In genomic region chr16:11176884-11177244, GRCm38 (mm10) we compare ENCODE assay signal across 7 mouse cellular contexts. TPM values are rescaled to one million over a fixed set of nuclear protein-coding genes. Genes with fewer than 3 reads are reported as not detected.
A peak's percentile ranks its signal among the peaks of the same experiment; 100 is the strongest.
DNase-seq lines count a peak whose midpoint lies in the region; ATAC-seq and TF ChIP-seq lines count a peak whose summit lies in the region.

No protein-coding gene starts in this region.

- peaks cover 11% of the 10 kb centered on the region for H3K4me1 ChIP-seq in lung, embryonic 16.5 days (replicated peaks; ENCODE audit: control insufficient read depth, insufficient read depth, low read length)
- H3K4me1 ChIP-seq in forebrain, embryonic 11.5 days (replicated peaks; ENCODE audit: control insufficient read depth, insufficient read depth, low read length): peaks cover 3% of the 10 kb centered on the region; the same call in 1 of the 2 replicates
- peaks cover 12% of the 10 kb centered on the region for H3K4me1 ChIP-seq in limb, embryonic 12.5 days (replicated peaks)
- peaks cover 20% of the 10 kb centered on the region for H3K4me1 ChIP-seq in small intestine, adult 2 months (ENCODE audit: control insufficient read depth, insufficient read depth, insufficient read length, low read length)

- peak overlapping the region; percentile 84 for H3K4me2 ChIP-seq in lung, embryonic 16.5 days (ENCODE audit: low read depth, low read length)
- peak overlapping the region; percentile 70 for H3K4me2 ChIP-seq in forebrain, embryonic 11.5 days (ENCODE audit: low read depth, low read length, severe bottlenecking)
- peak overlapping the region; percentile 88 for H3K4me2 ChIP-seq in limb, embryonic 12.5 days

- no peak for ATAC-seq in lung, embryonic 16.5 days (ENCODE audit: low read depth)
- ATAC-seq in forebrain, embryonic 11.5 days (replicated peaks; ENCODE audit: low FRiP score): no peak
- no peak for ATAC-seq in limb, embryonic 12.5 days (ENCODE audit: insufficient number of reproducible peaks, insufficient read depth, low FRiP score, low TSS enrichment, low read depth)

- peaks cover 2% of the 10 kb centered on the region; the same call in 1 of the 2 replicates for H3K9me3 ChIP-seq in lung, embryonic 16.5 days (ENCODE audit: control insufficient read depth, low read length)
- no peaks in the 10 kb centered on the region for H3K9me3 ChIP-seq in forebrain, embryonic 11.5 days (ENCODE audit: control insufficient read depth, low read length)
- 0 out of 2 replicates have a peak, but pooled peaks cover 3% of the 10 kb centered on the region for H3K9me3 ChIP-seq in limb, embryonic 12.5 days

- no peak for TF ChIP-seq CTCF in small intestine, adult 2 months (IDR thresholded peaks at IDR 0.05; ENCODE audit: extremely low read depth, insufficient read length, insufficient replicate concordance, low read depth, low read length)

- H3K9ac ChIP-seq in lung, embryonic 16.5 days (ENCODE audit: low read length): peak overlapping the region; percentile 93
- peak overlapping the region; percentile 83 for H3K9ac ChIP-seq in forebrain, embryonic 11.5 days (ENCODE audit: low read length)
- peak overlapping the region; percentile 83 for H3K9ac ChIP-seq in limb, embryonic 12.5 days (replicated peaks)

- no peaks in the 10 kb centered on the region for H3K27me3 ChIP-seq in lung, embryonic 16.5 days (ENCODE audit: control insufficient read depth, insufficient read depth, low read depth, low read length)
- peaks cover 2% of the 10 kb centered on the region; the same call in 1 of the 2 replicates for H3K27me3 ChIP-seq in forebrain, embryonic 11.5 days (ENCODE audit: control insufficient read depth, insufficient read depth, low read length)
- 0 out of 2 replicates have a peak, but pooled peaks cover 4% of the 10 kb centered on the region for H3K27me3 ChIP-seq in limb, embryonic 12.5 days
- no peaks in the 10 kb centered on the region for H3K27me3 ChIP-seq in small intestine, adult 2 months (ENCODE audit: control insufficient read depth, insufficient read depth, low read length)

- peak overlapping the region; percentile 72 for H3K27ac ChIP-seq in lung, embryonic 16.5 days (ENCODE audit: low read length)
- H3K27ac ChIP-seq in forebrain, embryonic 11.5 days (ENCODE audit: low read depth, low read length): no peak overlapping the region
- H3K27ac ChIP-seq in limb, embryonic 12.5 days: no peak overlapping the region
- peak overlapping the region; percentile 86 for H3K27ac ChIP-seq in small intestine, adult 2 months (ENCODE audit: insufficient read depth, low read depth, low read length)

- 3% methylated on average over 4 of the region's 4 CpGs for WGBS in lung, embryonic 16.5 days
- 1% methylated on average over 4 of the region's 4 CpGs for WGBS in forebrain, embryonic 11.5 days
- WGBS in limb, embryonic 12.5 days: 7% methylated on average over 4 of the region's 4 CpGs
- 3% methylated on average over 4 of the region's 4 CpGs for WGBS in small intestine, adult 2 months

- no peak for TF ChIP-seq POLR2A in small intestine, adult 2 months (IDR thresholded peaks at IDR 0.05; ENCODE audit: low read depth, low read length)

- H3K4me3 ChIP-seq in lung, embryonic 16.5 days (ENCODE audit: low read length): peak overlapping the region; percentile 95
- H3K4me3 ChIP-seq in forebrain, embryonic 11.5 days (ENCODE audit: low read depth, low read length): peak overlapping the region; percentile 92
- H3K4me3 ChIP-seq in limb, embryonic 12.5 days (replicated peaks): peak overlapping the region; percentile 90
- peak overlapping the region; percentile 96 for H3K4me3 ChIP-seq in small intestine, adult 2 months (ENCODE audit: low read depth, low read length)

- H3K36me3 ChIP-seq in lung, embryonic 16.5 days (ENCODE audit: control insufficient read depth, insufficient read depth, low read length): no peaks in the 10 kb centered on the region
- no peaks in the 10 kb centered on the region for H3K36me3 ChIP-seq in forebrain, embryonic 11.5 days (ENCODE audit: control insufficient read depth, insufficient read depth, low read length)
- H3K36me3 ChIP-seq in limb, embryonic 12.5 days: no peaks in the 10 kb centered on the region
- no peaks in the 10 kb centered on the region for H3K36me3 ChIP-seq in small intestine, adult 2 months (ENCODE audit: control insufficient read depth, insufficient read depth, low read length)

- no peak for DNase-seq in lung, postnatal 14 days
- no peak for DNase-seq in forebrain, embryonic 11.5 days (ENCODE audit: low spot score)
- DNase-seq in left cerebral cortex, adult 18-20 months (ENCODE audit: low spot score in 2 of 2): no peak
- DNase-seq in cerebellum, postnatal 14 days: no peak

RNA-seq across cellular contexts. Expression of gene Zc3h7a, which starts 0.7 kb away (rescaled TPM):
- 107 and 109 TPM in 2 replicates for polyA plus RNA-seq in lung, embryonic 16.5 days (2015; fragmentation: Nextera tagmentation; extraction: Ambion mirVana)
- polyA plus RNA-seq in forebrain, embryonic 11.5 days (2014; fragmentation: Nextera tagmentation; extraction: Ambion mirVana): 91.2 and 100 TPM in 2 replicates
- polyA plus RNA-seq in limb, embryonic 12.5 days (2016; fragmentation: Nextera tagmentation; extraction: Ambion mirVana): 98.3 and 101 TPM in 2 replicates
- polyA plus RNA-seq in small intestine, adult 2 months (2012; rRNA removed): 13.1 and 23.2 TPM in 2 replicates
- 10 to 100 TPM; 57.0 to 59.2 TPM for total RNA-seq in left cerebral cortex, adult 18-20 months (2021)

RNA-seq across cellular contexts. Expression of gene Rsl1d1, which starts 26.3 kb away (rescaled TPM):
- 138 and 144 TPM in 2 replicates for polyA plus RNA-seq in lung, embryonic 16.5 days (2015; fragmentation: Nextera tagmentation; extraction: Ambion mirVana)
- polyA plus RNA-seq in forebrain, embryonic 11.5 days (2014; fragmentation: Nextera tagmentation; extraction: Ambion mirVana): 254 and 263 TPM in 2 replicates
- polyA plus RNA-seq in limb, embryonic 12.5 days (2016; fragmentation: Nextera tagmentation; extraction: Ambion mirVana): 224 and 225 TPM in 2 replicates
- 0.39 and 0.98 TPM in 2 replicates for polyA plus RNA-seq in small intestine, adult 2 months (2012; rRNA removed)
- 10 to 100 TPM; 49.5 to 51.7 TPM for total RNA-seq in left cerebral cortex, adult 18-20 months (2021)

RNA-seq across cellular contexts. Expression of gene Txndc11, which starts 42.4 kb away (rescaled TPM):
- 30.1 and 30.8 TPM in 2 replicates for polyA plus RNA-seq in lung, embryonic 16.5 days (2015; fragmentation: Nextera tagmentation; extraction: Ambion mirVana)
- 30.5 and 32.2 TPM in 2 replicates for polyA plus RNA-seq in forebrain, embryonic 11.5 days (2014; fragmentation: Nextera tagmentation; extraction: Ambion mirVana)
- 36.3 and 39.5 TPM in 2 replicates for polyA plus RNA-seq in limb, embryonic 12.5 days (2016; fragmentation: Nextera tagmentation; extraction: Ambion mirVana)
- 29.7 and 39.1 TPM in 2 replicates for polyA plus RNA-seq in small intestine, adult 2 months (2012; rRNA removed)
- total RNA-seq in left cerebral cortex, adult 18-20 months (2021): 10 to 100 TPM; 31.6 to 32.5 TPM

Comparison
In these comparisons a context has a peak if more than half of its experiments do, and no peak if none do; other contexts are left out.
1. H3K27ac ChIP-seq: peak in lung, embryonic 16.5 days (single experiment) and small intestine, adult 2 months (single experiment); none in forebrain, embryonic 11.5 days (single experiment) and limb, embryonic 12.5 days (single experiment).
2. RNA of gene Rsl1d1, which starts 26.3 kb away (polyA plus RNA-seq): 254 to 263 TPM in forebrain, embryonic 11.5 days, 224 to 225 TPM in limb, embryonic 12.5 days and 138 to 144 TPM in lung, embryonic 16.5 days; 0.39 to 0.98 TPM in small intestine, adult 2 months; every median in the first group is over 10 times any median in the second.
3. Peak in every context shown above with its lines, with median percentiles within 50 percentile points of each other: H3K4me2 ChIP-seq, H3K4me3 ChIP-seq and H3K9ac ChIP-seq.